Mouse (Mus musculus) forebrain, embryonic 16.5 days (tissue): ENCODE data around the gene Dnah2. TPM values are rescaled to one million over a fixed set of nuclear protein-coding genes. Genes with fewer than 3 reads are reported as not detected.

Experiments
- ATAC-seq: fragments of 200-750 bp; cut with Nextera tagmentation; 2 replicates; pipeline ENCODE4 v1.8.0; 2017; ENCODE audit warnings: mild to moderate bottlenecking, moderate library complexity
- H3K27ac ChIP-seq: fragments of 300-500 bp; sonication (generic); 2 replicates; pipeline ENCODE4 v1.5.1; 2014; ENCODE audit warnings: low read length, control low read depth
- H3K27me3 ChIP-seq: fragments of 300-500 bp; sonication (generic); replicated peaks from 2 replicates; pipeline ENCODE4 v1.6.1; 2014; ENCODE audit warnings: low read length; ENCODE audit not compliant: control insufficient read depth, insufficient read depth
- H3K36me3 ChIP-seq: fragments of 300-500 bp; sonication (generic); 2 replicates; pipeline ENCODE4 v1.6.1; 2014; ENCODE audit not compliant: control insufficient read depth, insufficient read depth
- H3K4me1 ChIP-seq: fragments of 300-500 bp; sonication (generic); replicated peaks from 2 replicates; pipeline ENCODE4 v1.6.1; 2014; ENCODE audit warnings: low read length; ENCODE audit not compliant: control insufficient read depth, insufficient read depth
- H3K4me2 ChIP-seq: fragments of 300-500 bp; sonication (generic); 2 replicates; pipeline ENCODE4 v1.6.1; 2014; ENCODE audit warnings: mild to moderate bottlenecking, low read length, control low read depth
- H3K4me3 ChIP-seq: fragments of 300-500 bp; sonication (generic); replicated peaks from 2 replicates; pipeline ENCODE4 v1.5.1; 2014; ENCODE audit warnings: mild to moderate bottlenecking, low read length, control low read depth
- H3K9ac ChIP-seq: fragments of 300-500 bp; sonication (generic); replicated peaks from 2 replicates; pipeline ENCODE4 v1.6.1; 2014; ENCODE audit warnings: low read depth, low read length, control low read depth
- H3K9me3 ChIP-seq: fragments of 300-500 bp; sonication (generic); 2 replicates; pipeline ENCODE4 v1.6.1; 2016; ENCODE audit warnings: low read length; ENCODE audit not compliant: control insufficient read depth
- WGBS: fragments of 180-500 bp; shearing (Covaris S2); extraction: QIAGEN DNeasy Blood & Tissue Kit; methylation state at CpG from one replicate; pipeline ENCODE4 v1.1.7; 2014; 5-methylcytosine and 5-hydroxymethylcytosine counted together
- polyA plus RNA-seq: library from polyadenylated mRNA; unstranded; fragments of >200 nt; fragmentation: Nextera tagmentation; extraction: Ambion mirVana; gene quantifications from 2 replicates; pipeline ENCODE4 v1.2.1, GENCODE M21; 2015

Gene Dnah2
- polyA plus RNA-seq, 1 experiment from 2014 or later: 3.7 TPM

DNA sequence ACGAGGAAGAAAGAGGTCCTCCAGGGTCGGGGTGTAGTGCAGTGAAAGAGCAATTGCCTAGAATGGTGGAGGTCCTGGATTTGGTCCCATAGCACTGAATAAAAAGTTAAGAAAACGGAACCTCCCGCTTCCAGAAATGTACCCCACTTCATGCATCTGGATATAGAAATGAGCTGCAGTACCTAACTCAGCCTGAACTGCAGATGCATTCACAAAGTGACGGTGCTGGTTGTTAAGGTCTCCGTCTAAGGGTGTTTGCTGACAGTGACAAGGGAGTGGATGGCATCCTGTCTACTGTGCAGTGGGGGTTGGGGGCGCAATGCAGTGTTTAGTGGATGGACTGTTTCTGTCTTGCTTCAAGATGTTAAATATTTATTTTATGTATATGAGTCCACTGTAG is 162.2 kb downstream of the Dnah2 start:
- H3K9me3 ChIP-seq: no peaks in the 10 kb centered on the region
- H3K9ac ChIP-seq: no peak overlapping the region
- no peak overlapping the region for H3K4me2 ChIP-seq
- H3K4me1 ChIP-seq: peaks cover 14% of the 10 kb centered on the region
- WGBS: 84% methylated on average over 7 of the region's 7 CpGs
- H3K27ac ChIP-seq: no peak overlapping the region
- H3K27me3 ChIP-seq: no peaks in the 10 kb centered on the region
- H3K36me3 ChIP-seq: no peaks in the 10 kb centered on the region
- no peak overlapping the region for H3K4me3 ChIP-seq
- ATAC-seq: no peak

DNA sequence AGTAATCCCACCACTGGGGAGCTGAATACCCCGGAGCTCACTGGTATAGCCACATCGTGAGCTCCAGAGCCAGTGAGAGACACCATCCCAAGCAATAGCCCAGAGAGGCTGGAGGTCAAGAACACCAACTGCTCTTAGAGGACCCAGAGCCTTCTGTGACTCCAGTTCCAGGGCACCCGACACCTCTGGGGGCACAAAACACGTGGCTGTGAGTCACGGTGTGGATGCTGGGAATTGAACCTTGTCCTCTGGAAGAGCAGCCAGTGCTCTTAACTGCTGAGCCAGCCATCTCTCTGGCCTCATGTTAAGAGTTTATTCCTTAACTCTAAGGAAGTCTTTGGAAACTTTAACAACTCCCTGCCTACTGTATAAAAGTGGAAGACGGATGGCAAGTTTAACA is 163.9 kb downstream of the Dnah2 start:
- peaks cover 10% of the 10 kb centered on the region for H3K4me1 ChIP-seq
- no peak overlapping the region for H3K9ac ChIP-seq
- no peak overlapping the region for H3K4me3 ChIP-seq
- WGBS: 89% methylated on average over 6 of the region's 6 CpGs
- ATAC-seq: no peak
- no peaks in the 10 kb centered on the region for H3K9me3 ChIP-seq
- H3K4me2 ChIP-seq: no peak overlapping the region
- H3K27me3 ChIP-seq: no peaks in the 10 kb centered on the region
- no peak overlapping the region for H3K27ac ChIP-seq
- H3K36me3 ChIP-seq: no peaks in the 10 kb centered on the region

DNA sequence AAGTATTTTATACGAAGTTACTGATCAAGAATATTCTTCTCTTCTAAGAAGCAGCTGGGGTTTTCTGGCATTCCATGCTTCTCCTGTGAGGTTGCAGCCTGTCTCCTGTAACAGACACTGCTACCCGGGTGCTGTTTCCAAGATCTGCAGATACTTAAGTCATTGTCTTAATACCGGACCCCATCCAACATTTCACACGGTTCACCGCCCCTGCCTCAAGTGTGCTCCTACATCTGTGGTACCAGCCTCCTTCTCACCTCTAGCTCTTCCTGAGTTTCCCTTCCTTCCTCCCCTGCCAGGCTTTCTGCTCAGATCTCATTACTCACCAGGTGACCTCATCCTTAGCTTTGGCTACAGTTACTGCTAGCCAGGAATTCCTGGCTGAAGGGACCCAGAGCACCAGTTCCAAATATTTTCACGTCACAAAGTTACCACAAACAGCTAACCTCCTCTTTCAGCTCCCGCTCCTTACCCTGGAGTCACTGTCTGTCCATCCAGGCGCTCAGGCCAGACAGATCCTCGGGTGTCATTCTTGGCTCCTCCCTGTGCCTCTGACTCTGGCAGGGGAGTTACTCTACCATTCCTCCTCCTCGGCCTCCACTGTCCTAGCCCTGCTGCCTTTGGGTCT is 166.3 kb downstream of the Dnah2 start:
- no peak overlapping the region for H3K27ac ChIP-seq
- no peak overlapping the region for H3K9ac ChIP-seq
- H3K27me3 ChIP-seq: no peaks in the 10 kb centered on the region
- 50% methylated on average over 10 of the region's 10 CpGs for WGBS
- ATAC-seq: no peak
- peaks cover 5% of the 10 kb centered on the region; the same call in 1 of the 2 replicates for H3K4me1 ChIP-seq
- no peak overlapping the region for H3K4me3 ChIP-seq
- H3K36me3 ChIP-seq: no peaks in the 10 kb centered on the region
- no peak overlapping the region for H3K4me2 ChIP-seq
- no peaks in the 10 kb centered on the region for H3K9me3 ChIP-seq

DNA sequence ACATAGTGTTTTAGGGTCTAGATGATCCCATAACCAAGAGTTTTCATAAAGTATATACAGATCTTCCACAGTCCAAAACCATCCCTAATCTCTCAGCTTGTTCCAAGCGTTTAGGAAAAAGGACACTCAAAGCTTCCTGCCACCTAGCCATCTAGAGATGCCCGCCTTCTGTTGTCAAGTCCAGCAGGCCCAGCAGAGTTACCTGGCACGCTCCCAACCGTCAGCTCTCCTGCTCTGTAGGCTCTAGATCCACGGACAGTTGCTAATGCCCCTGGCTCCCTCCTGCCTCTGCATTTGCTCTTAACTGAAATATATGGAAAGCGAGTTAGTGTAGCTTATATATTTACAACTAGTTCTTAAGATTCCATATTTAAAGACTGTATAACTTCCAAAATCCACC is 167.6 kb downstream of the Dnah2 start:
- H3K36me3 ChIP-seq: no peaks in the 10 kb centered on the region
- H3K4me3 ChIP-seq: no peak overlapping the region
- no peak overlapping the region for H3K4me2 ChIP-seq
- 71% methylated on average over 6 of the region's 6 CpGs for WGBS
- H3K9me3 ChIP-seq: no peaks in the 10 kb centered on the region
- no peaks in the 10 kb centered on the region for H3K27me3 ChIP-seq
- no peak overlapping the region for H3K9ac ChIP-seq
- ATAC-seq: no peak
- H3K4me1 ChIP-seq: peaks cover 5% of the 10 kb centered on the region; the same call in 1 of the 2 replicates
- no peak overlapping the region for H3K27ac ChIP-seq

DNA sequence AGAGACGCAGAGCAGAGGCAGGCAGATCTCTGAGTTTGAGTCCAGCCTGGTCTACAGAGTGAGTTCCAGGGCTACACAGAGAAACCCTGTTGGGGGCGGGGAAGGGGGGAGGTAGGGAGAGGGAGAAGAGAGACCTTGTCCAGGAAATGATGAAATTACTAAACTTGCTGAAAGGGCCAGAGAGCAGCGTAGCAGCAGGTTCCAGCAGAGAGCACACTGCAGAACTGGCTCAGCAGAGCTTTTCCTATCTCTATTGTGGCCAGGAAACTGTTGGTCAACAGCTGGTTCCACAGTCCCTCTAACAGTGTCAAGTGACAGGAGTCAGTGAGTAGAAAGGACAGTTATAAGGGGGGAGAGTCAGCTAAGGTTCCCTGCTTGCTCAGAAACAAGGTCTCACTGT is 169.3 kb downstream of the Dnah2 start:
- Histone ChIP-seq H3K4me2 (no peak overlapping the region), H3K27me3 (no peaks in the 10 kb centered on the region), H3K36me3 (no peaks in the 10 kb centered on the region), H3K27ac (no peak overlapping the region), H3K4me1 (peaks cover 5% of the 10 kb centered on the region; the same call in 1 of the 2 replicates), H3K4me3 (no peak overlapping the region), H3K9me3 (no peaks in the 10 kb centered on the region), H3K9ac (no peak overlapping the region)
- 88% methylated on average over 3 of the region's 3 CpGs for WGBS
- no peak for ATAC-seq

DNA sequence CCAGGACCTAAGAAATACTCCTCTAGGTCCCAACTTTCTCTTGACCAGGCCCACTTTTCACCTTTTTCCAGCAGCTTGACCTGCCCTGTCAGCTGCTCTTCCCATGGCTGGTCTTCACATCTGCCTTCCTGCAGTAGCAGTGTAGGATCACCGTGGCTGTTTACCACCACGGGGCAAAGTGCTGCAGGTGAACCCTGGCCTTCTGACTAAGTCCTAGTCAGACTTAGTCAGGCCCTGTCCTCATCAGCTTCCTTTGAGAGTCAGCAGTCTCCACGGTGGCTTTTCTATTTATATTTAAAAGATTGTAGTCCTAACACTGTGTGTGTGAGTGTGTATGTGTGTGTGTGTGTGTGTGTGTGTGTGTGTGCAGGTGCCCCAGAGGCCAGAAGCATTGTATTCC is 171.1 kb downstream of the Dnah2 start:
- Histone ChIP-seq H3K36me3 (no peaks in the 10 kb centered on the region), H3K9me3 (no peaks in the 10 kb centered on the region), H3K4me3 (no peak overlapping the region), H3K27me3 (no peaks in the 10 kb centered on the region), H3K27ac (no peak overlapping the region), H3K4me1 (peaks cover 8% of the 10 kb centered on the region), H3K9ac (no peak overlapping the region), H3K4me2 (no peak overlapping the region)
- 82% methylated on average over 3 of the region's 3 CpGs for WGBS
- ATAC-seq: no peak

DNA sequence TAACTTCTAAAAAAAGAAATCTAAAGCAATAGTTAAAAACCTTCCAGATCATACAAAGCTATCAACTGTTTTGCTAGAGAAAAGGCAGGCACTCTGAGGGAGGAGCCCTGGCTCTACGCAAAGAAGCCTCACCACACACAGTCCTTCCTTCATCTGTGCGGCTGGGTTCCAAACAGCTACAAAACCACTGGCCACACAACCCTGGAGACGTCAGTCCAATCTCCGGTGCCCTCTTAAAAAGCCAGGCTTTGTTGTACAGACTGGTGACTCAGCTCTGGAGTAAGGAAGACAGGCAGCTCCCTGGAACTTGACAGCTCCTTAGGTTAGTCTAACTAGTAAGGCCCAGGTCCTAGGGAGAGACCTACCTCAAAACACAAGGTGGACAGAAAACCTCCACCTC is 173.3 kb downstream of the Dnah2 start:
- Histone ChIP-seq H3K4me3 (no peak overlapping the region), H3K4me1 (peaks cover 24% of the 10 kb centered on the region), H3K36me3 (no peaks in the 10 kb centered on the region), H3K27me3 (no peaks in the 10 kb centered on the region), H3K4me2 (no peak overlapping the region), H3K27ac (no peak overlapping the region), H3K9ac (no peak overlapping the region), H3K9me3 (no peaks in the 10 kb centered on the region)
- ATAC-seq: no peak
- WGBS: 86% methylated on average over 4 of the region's 4 CpGs

DNA sequence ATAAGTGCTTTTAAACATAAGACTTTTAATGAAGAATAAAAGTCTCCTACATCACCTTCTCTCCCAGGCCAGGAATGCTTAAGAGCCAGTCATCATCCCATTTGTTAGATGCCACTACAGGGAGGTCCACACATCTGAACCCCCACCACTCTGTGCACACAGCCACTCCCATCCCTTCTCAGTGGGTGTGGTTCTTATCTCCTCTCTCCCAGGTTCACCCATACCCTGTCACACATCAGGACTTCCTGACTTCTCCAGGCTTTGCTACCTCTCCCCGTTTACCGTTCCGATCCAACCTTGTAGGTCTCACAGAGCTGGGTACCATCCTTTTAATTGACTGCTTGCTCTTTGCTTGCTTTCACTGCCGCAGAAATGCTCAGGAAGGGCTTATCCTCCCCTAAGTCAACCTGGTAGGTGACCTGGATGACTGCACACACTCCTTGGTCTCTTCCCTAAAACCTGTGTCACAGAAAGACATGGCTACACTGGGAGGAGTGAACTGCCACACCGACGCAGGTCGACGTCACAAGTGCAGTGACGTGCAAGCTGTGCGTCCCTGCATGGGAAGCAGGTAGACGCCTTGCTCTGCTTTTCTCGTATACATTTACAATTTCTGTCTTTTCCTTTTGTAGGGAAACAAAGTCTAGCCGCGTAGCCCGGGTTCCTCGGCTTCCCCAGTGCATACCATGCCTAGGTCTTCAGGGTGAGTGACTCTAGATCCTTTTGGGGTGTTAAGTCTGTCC is 175.5 kb downstream of the Dnah2 start:
- H3K9me3 ChIP-seq: no peaks in the 10 kb centered on the region
- H3K27me3 ChIP-seq: no peaks in the 10 kb centered on the region
- H3K4me2 ChIP-seq: no peak overlapping the region
- no peak overlapping the region for H3K4me3 ChIP-seq
- ATAC-seq: no peak
- WGBS: 92% methylated on average over 16 of the region's 16 CpGs
- H3K4me1 ChIP-seq: peaks cover 27% of the 10 kb centered on the region
- H3K36me3 ChIP-seq: no peaks in the 10 kb centered on the region
- H3K27ac ChIP-seq: peak overlapping the region; percentile 95
- H3K9ac ChIP-seq: no peak overlapping the region

DNA sequence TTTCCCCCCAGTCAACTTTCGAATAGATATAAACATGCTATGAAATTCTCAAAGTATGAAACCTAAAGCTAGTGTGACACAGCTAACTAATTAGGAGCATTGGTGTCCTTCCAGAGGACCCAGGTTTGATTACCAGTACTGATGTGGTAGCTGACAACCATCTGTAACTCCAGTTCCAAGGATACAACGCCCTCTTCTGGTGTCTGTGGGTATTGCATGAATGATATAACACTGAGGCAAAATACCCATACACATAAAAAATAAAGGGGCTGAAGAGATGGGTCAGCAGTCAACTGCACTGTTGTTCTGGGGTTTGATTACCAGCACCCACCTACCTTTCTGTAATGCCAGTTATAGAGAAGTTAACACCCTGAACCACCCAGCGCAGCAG is 176.1 kb downstream of the Dnah2 start:
- no peak overlapping the region for H3K4me2 ChIP-seq
- 64% methylated on average over 3 of the region's 3 CpGs for WGBS

More for the DNA sequence above, 176.1 kb downstream of the Dnah2 start:
- Histone ChIP-seq H3K9me3 (no peaks in the 10 kb centered on the region), H3K27me3 (no peaks in the 10 kb centered on the region), H3K4me1 (peaks cover 27% of the 10 kb centered on the region), H3K36me3 (no peaks in the 10 kb centered on the region), H3K27ac (peak overlapping the region; percentile 95), H3K9ac (no peak overlapping the region), H3K4me3 (no peak overlapping the region)
- ATAC-seq: no peak
